Mouse (Mus musculus) MEL (cell line): ENCODE measurements around the gene Cfap77.

Source experiments
- CHD2 ChIP-seq: IDR thresholded peaks from 2 replicates; pipeline ENCODE4 v1.6.1; 2011; ENCODE audit warnings: low read length, improper control_type of control experiment
- CTCF ChIP-seq, 3 experiments: IDR thresholded peaks in 2 of 3; conservative IDR thresholded peaks in 1 of 3; 2 replicates each; pipeline ENCODE4 v1.5.1; 2011 to 2012; ENCODE audit warnings: low read length in 3 of 3, low read depth in 2 of 3, mild to moderate bottlenecking in 2 of 3, improper control_type of control experiment in 1 of 3, inconsistent platforms in 1 of 3, mixed read lengths in 1 of 3, moderate library complexity in 1 of 3; ENCODE audit not compliant: control insufficient read depth in 1 of 3, insufficient read depth in 1 of 3, poor library complexity in 1 of 3, severe bottlenecking in 1 of 3
- ELF1 ChIP-seq: IDR thresholded peaks from 2 replicates; pipeline ENCODE4 v1.6.1; 2014; ENCODE audit warnings: low read depth, mild to moderate bottlenecking, inconsistent platforms, low read length, improper control_type of control experiment, moderate library complexity
- GATA1 ChIP-seq: IDR thresholded peaks from 2 replicates; pipeline ENCODE4 v1.6.1; 2011; ENCODE audit warnings: low read depth, low read length, improper control_type of control experiment
- JUND ChIP-seq: IDR thresholded peaks from 2 replicates; pipeline ENCODE4 v1.6.1; 2011; ENCODE audit warnings: low read depth, mild to moderate bottlenecking, improper control_type of control experiment, low read length
- MAFK ChIP-seq: IDR thresholded peaks from 2 replicates; pipeline ENCODE4 v1.6.1; 2011; ENCODE audit warnings: low read depth, mild to moderate bottlenecking, low read length, improper control_type of control experiment, borderline replicate concordance
- MAX ChIP-seq: IDR thresholded peaks from 2 replicates; pipeline ENCODE4 v1.6.1; 2011; ENCODE audit warnings: low read length, improper control_type of control experiment
- MEF2A ChIP-seq: IDR thresholded peaks from 2 replicates; pipeline ENCODE4 v1.6.1; 2014; ENCODE audit warnings: low read depth, mild to moderate bottlenecking, inconsistent platforms, low read length, improper control_type of control experiment; ENCODE audit not compliant: poor library complexity, insufficient replicate concordance, severe bottlenecking; ENCODE audit errors: extremely low read depth
- MYB ChIP-seq: IDR thresholded peaks from 2 replicates; pipeline ENCODE4 v1.6.1; 2011; ENCODE audit warnings: mild to moderate bottlenecking, low read depth, low read length, improper control_type of control experiment
- POLR2A ChIP-seq, 2 experiments: IDR thresholded peaks; 2 replicates each; pipeline ENCODE4 v1.6.1; 2011 to 2012; ENCODE audit warnings: low read length in 2 of 2, mild to moderate bottlenecking in 2 of 2, control low read depth in 1 of 2, improper control_type of control experiment in 1 of 2, low read depth in 1 of 2, moderate library complexity in 1 of 2; ENCODE audit not compliant: control insufficient read depth in 1 of 2, insufficient read depth in 1 of 2, poor library complexity in 1 of 2
- POLR2AphosphoS2 ChIP-seq: IDR thresholded peaks from 2 replicates; pipeline ENCODE4 v1.6.1; 2011; ENCODE audit warnings: low read length, improper control_type of control experiment
- RAD21 ChIP-seq: IDR thresholded peaks from 2 replicates; pipeline ENCODE4 v1.6.1; 2011; ENCODE audit warnings: mild to moderate bottlenecking, low read depth, low read length, improper control_type of control experiment
- RCOR1 ChIP-seq: IDR thresholded peaks from 2 replicates; pipeline ENCODE4 v1.6.1; 2012; ENCODE audit warnings: low read depth, mild to moderate bottlenecking, inconsistent platforms, low read length, improper control_type of control experiment
- USF1 ChIP-seq: IDR thresholded peaks from 2 replicates; pipeline ENCODE4 v1.6.1; 2014; ENCODE audit warnings: low read depth, mild to moderate bottlenecking, inconsistent platforms, low read length, improper control_type of control experiment, moderate library complexity

GRCm38 (mm10) chr2:29075331-29076070, 20.6 kb upstream of the Cfap77 start:
- TF ChIP-seq MAX (no peak), MYB (no peak), CHD2 (no peak), JUND (no peak), ELF1 (no peak), RAD21 (no peak), POLR2AphosphoS2 (no peak), GATA1 (no peak), USF1 (no peak), POLR2A (IDR thresholded peaks at IDR 0.05; ENCODE audit: control insufficient read depth in 1 of 2, insufficient read depth in 1 of 2, low read depth in 1 of 2, low read length in 2 of 2, poor library complexity in 1 of 2) (no peak), CTCF (IDR thresholded peaks at IDR 0.05 in 2 of 3, conservative IDR thresholded peaks at IDR 0.05 in 1 of 3; ENCODE audit: control insufficient read depth in 1 of 3, insufficient read depth in 1 of 3, low read depth in 2 of 3, low read length in 3 of 3, poor library complexity in 1 of 3, severe bottlenecking in 1 of 3) (no peak), MAFK (no peak), RCOR1 (no peak), MEF2A (no peak)
